Mouse (Mus musculus): ENCODE measurements around the gene Zfp609. TPM values are rescaled to one million over a fixed set of nuclear protein-coding genes. Genes with fewer than 3 reads are reported as not detected.

The Zfp609 gene
- polyA plus RNA-seq, 1 experiment, result 11.1 TPM

DNA sequence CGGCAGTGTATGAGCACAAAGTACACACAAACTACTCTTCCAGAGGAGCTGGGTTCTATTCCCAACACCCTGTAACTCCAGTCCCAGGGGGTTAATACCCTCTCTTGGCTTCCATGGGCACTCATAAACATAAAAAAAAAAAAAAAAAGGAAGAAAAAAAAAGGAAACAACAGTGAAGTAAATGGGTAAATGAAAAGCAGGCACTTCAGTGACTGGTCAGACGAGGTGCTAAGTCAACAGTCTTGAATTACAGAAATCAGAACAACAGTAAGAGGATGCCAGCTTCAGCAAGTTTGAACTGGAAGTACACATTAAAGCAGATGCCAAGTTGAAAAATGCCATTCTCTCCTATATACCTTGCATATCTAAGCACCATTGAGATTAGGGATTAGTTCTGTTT lies 7.1 kb downstream of the Zfp609 start:
- H3K27me3 ChIP-seq (ENCODE audit: control insufficient read depth, insufficient read depth, insufficient read length), result no peaks in the 10 kb centered on the region
- no peak overlapping the region for H3K4me2 ChIP-seq (ENCODE audit: low read depth)
- H3K36me3 ChIP-seq (ENCODE audit: control insufficient read depth, insufficient read depth), result no peaks in the 10 kb centered on the region
- no peak overlapping the region for H3ac ChIP-seq (ENCODE audit: control insufficient read depth, insufficient read length)
- peaks cover 96% of the 10 kb centered on the region for H3K79me2 ChIP-seq (ENCODE audit: control insufficient read depth, insufficient read depth)
- TF ChIP-seq CEBPB (IDR thresholded peaks at IDR 0.05; ENCODE audit: insufficient read depth, poor library complexity, severe bottlenecking), result no peak
- TF ChIP-seq E2F4 (IDR thresholded peaks at IDR 0.05; ENCODE audit: insufficient read depth), result no peak
- H3K4me3 ChIP-seq, result no peak overlapping the region

DNA sequence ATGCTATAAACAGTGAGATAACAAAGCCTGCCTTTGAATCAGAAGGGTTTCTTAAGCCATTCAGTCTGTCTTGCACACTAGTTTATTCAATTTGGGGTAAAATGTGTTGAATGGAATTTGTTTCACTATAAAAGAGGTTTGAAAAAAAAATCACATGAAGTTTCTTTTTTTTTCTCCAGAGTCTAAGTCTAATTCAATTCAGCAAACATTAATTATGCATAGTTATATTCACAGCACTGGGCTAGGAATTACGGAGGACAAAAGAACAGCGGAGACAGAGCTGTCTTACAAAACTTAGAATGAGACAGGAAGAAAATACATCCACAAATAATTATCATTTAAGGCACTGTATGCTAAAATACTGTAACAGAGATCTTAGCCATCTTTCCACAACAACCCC lies 9.0 kb downstream of the Zfp609 start:
- H3K4me2 ChIP-seq (ENCODE audit: low read depth), result no peak overlapping the region
- no peak for TF ChIP-seq TCF3 (IDR thresholded peaks at IDR 0.05; ENCODE audit: insufficient read length, low read depth)
- TF ChIP-seq E2F4 (IDR thresholded peaks at IDR 0.05; ENCODE audit: insufficient read depth), result no peak
- TF ChIP-seq MAX (IDR thresholded peaks at IDR 0.05; ENCODE audit: low read depth), result no peak
- no peak for TF ChIP-seq CEBPB (IDR thresholded peaks at IDR 0.05; ENCODE audit: insufficient read depth, poor library complexity, severe bottlenecking)
- no peak for TF ChIP-seq POLR2A (IDR thresholded peaks at IDR 0.05; ENCODE audit: insufficient read length, low read depth)
- no peak for TF ChIP-seq MYOD1 (IDR thresholded peaks at IDR 0.05; ENCODE audit: control insufficient read depth in 1 of 3, insufficient read length in 2 of 3, low read depth in 2 of 3)
- TF ChIP-seq REST (IDR thresholded peaks at IDR 0.05; ENCODE audit: insufficient read depth, insufficient read length), result no peak
- no peak for TF ChIP-seq MYOG (IDR thresholded peaks at IDR 0.05; ENCODE audit: control insufficient read depth in 1 of 3, insufficient read depth in 1 of 3, insufficient read length in 2 of 3, low read depth in 2 of 3)
- no peak for TF ChIP-seq POLR2AphosphoS2 (IDR thresholded peaks at IDR 0.05; ENCODE audit: insufficient read length, low read depth)
- TF ChIP-seq TCF12 (IDR thresholded peaks at IDR 0.05; ENCODE audit: insufficient read depth, poor library complexity, severe bottlenecking), result no peak
- no peak for TF ChIP-seq USF1 (IDR thresholded peaks at IDR 0.05; ENCODE audit: low read depth)
- TF ChIP-seq SRF (IDR thresholded peaks at IDR 0.05; ENCODE audit: control insufficient read depth, insufficient read length, low read depth), result no peak
- H3ac ChIP-seq (ENCODE audit: control insufficient read depth, insufficient read length), result no peak overlapping the region
- H3K27me3 ChIP-seq (ENCODE audit: control insufficient read depth, insufficient read depth, insufficient read length), result no peaks in the 10 kb centered on the region
- peaks cover 95% of the 10 kb centered on the region for H3K79me2 ChIP-seq (ENCODE audit: control insufficient read depth, insufficient read depth)
- no peaks in the 10 kb centered on the region for H3K36me3 ChIP-seq (ENCODE audit: control insufficient read depth, insufficient read depth)
- H3K4me3 ChIP-seq, result no peak overlapping the region

DNA sequence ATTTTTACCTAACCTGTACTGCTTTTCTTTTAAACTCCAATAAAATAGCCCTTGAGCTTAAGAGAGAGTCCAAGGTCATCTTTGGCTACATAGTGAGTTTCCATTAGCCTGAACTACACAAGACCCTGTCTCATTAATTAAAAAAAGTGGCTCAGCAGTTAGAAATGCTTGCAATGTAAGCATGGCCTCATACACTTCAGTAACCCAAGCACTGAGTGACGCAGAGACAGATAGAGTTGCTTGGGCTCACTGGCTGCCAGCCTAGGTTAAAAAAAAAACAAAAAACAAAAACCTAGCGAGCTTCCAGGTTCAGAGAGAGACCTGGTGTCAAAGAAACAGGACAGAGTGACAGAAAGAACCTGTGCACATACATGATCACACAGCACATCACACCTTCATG lies 14.5 kb downstream of the Zfp609 start:
- H3K27me3 ChIP-seq (ENCODE audit: control insufficient read depth, insufficient read depth, insufficient read length), result no peaks in the 10 kb centered on the region
- no peaks in the 10 kb centered on the region for H3K36me3 ChIP-seq (ENCODE audit: control insufficient read depth, insufficient read depth)
- no peak overlapping the region for H3K4me3 ChIP-seq
- H3ac ChIP-seq (ENCODE audit: control insufficient read depth, insufficient read length), result no peak overlapping the region
- H3K4me2 ChIP-seq (ENCODE audit: low read depth), result peak overlapping the region; percentile 22
- no peak for TF ChIP-seq MAX (IDR thresholded peaks at IDR 0.05; ENCODE audit: low read depth)
- TF ChIP-seq REST (IDR thresholded peaks at IDR 0.05; ENCODE audit: insufficient read depth, insufficient read length), result no peak
- no peak for TF ChIP-seq TCF3 (IDR thresholded peaks at IDR 0.05; ENCODE audit: insufficient read length, low read depth)
- TF ChIP-seq SRF (IDR thresholded peaks at IDR 0.05; ENCODE audit: control insufficient read depth, insufficient read length, low read depth), result no peak
- no peak for TF ChIP-seq MYOG (IDR thresholded peaks at IDR 0.05; ENCODE audit: control insufficient read depth in 1 of 3, insufficient read depth in 1 of 3, insufficient read length in 2 of 3, low read depth in 2 of 3)
- H3K79me2 ChIP-seq (ENCODE audit: control insufficient read depth, insufficient read depth), result peaks cover 93% of the 10 kb centered on the region

DNA sequence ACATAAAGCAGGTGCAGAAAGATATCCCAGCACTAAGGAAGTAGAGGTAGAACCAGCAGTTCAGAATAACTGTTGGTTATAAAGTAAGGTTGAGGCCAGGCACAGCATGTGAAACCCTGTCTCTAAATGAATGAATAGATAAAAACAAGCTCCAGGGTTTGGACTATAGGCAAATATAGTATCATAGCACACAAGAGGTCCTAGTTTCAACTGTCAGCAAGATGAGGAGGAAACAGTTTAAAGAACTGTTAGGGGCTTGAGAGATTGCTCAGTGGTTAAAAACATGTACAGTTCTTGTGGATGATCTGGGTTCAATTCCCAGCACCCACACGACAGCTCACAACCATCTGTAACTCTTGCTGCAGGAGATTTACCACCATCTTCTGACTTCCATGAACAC lies 15.6 kb downstream of the Zfp609 start:
- Histone ChIP-seq H3K27me3 (ENCODE audit: control insufficient read depth, insufficient read depth, insufficient read length) (no peaks in the 10 kb centered on the region), H3K79me2 (ENCODE audit: control insufficient read depth, insufficient read depth) (peaks cover 93% of the 10 kb centered on the region), H3ac (ENCODE audit: control insufficient read depth, insufficient read length) (no peak overlapping the region), H3K4me3 (no peak overlapping the region), H3K4me2 (ENCODE audit: low read depth) (no peak overlapping the region), H3K36me3 (ENCODE audit: control insufficient read depth, insufficient read depth) (no peaks in the 10 kb centered on the region)
- TF ChIP-seq REST (IDR thresholded peaks at IDR 0.05; ENCODE audit: insufficient read depth, insufficient read length) (no peak), TCF12 (IDR thresholded peaks at IDR 0.05; ENCODE audit: insufficient read depth, poor library complexity, severe bottlenecking) (no peak), TCF3 (IDR thresholded peaks at IDR 0.05; ENCODE audit: insufficient read length, low read depth) (no peak), USF1 (IDR thresholded peaks at IDR 0.05; ENCODE audit: low read depth) (no peak), MAX (IDR thresholded peaks at IDR 0.05; ENCODE audit: low read depth) (no peak), POLR2A (IDR thresholded peaks at IDR 0.05; ENCODE audit: insufficient read length, low read depth) (no peak)

DNA sequence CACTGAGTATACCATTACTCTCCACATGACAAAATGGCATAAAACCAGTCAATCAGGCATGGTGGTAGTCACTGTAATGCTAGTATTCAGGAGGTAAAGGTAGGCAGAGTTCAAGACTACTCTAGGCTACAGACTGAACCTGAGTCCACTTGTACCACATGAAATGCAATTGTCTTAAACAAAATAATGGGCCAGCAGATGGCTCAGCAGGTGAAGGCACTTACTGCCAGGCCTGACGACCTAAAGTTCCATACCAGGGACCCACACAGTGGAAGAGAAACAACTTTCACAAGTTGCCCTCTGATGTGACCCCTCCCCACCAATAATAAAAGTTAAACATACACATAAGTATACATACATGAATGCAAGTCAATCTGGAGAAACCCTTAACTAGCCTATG lies 19.5 kb downstream of the Zfp609 start:
- no peaks in the 10 kb centered on the region for H3K27me3 ChIP-seq (ENCODE audit: control insufficient read depth, insufficient read depth, insufficient read length)
- no peak overlapping the region for H3K4me3 ChIP-seq
- H3K36me3 ChIP-seq (ENCODE audit: control insufficient read depth, insufficient read depth), result no peaks in the 10 kb centered on the region
- no peak overlapping the region for H3K4me2 ChIP-seq (ENCODE audit: low read depth)
- H3ac ChIP-seq (ENCODE audit: control insufficient read depth, insufficient read length), result no peak overlapping the region
- TF ChIP-seq MAX (IDR thresholded peaks at IDR 0.05; ENCODE audit: low read depth) (no peak), POLR2A (IDR thresholded peaks at IDR 0.05; ENCODE audit: insufficient read length, low read depth) (no peak), SRF (IDR thresholded peaks at IDR 0.05; ENCODE audit: control insufficient read depth, insufficient read length, low read depth) (no peak)
- peaks cover 75% of the 10 kb centered on the region for H3K79me2 ChIP-seq (ENCODE audit: control insufficient read depth, insufficient read depth)

DNA sequence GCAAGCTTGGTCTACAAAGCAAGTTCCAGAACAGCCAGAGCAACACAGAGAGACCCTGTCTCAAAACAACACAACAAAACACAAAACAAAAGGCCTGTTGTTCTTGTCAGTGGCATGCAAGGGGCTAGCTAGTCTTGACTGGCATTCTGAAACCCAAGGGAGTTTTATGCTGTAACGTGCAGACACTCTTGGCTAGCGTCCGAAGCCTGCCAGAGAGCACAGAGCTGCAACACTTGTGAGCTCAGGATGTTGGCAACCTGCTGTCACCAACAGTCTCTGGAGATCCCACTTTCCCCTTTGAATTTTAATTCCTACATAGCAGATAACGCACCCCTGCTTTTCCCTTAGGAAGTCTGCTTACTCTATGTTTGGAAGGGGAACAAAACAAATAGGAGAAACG lies 20.1 kb downstream of the Zfp609 start:
- Histone ChIP-seq H3ac (ENCODE audit: control insufficient read depth, insufficient read length) (no peak overlapping the region), H3K4me2 (ENCODE audit: low read depth) (no peak overlapping the region), H3K4me3 (no peak overlapping the region), H3K36me3 (ENCODE audit: control insufficient read depth, insufficient read depth) (no peaks in the 10 kb centered on the region), H3K27me3 (ENCODE audit: control insufficient read depth, insufficient read depth, insufficient read length) (no peaks in the 10 kb centered on the region), H3K79me2 (ENCODE audit: control insufficient read depth, insufficient read depth) (peaks cover 74% of the 10 kb centered on the region)
- TF ChIP-seq USF1 (IDR thresholded peaks at IDR 0.05; ENCODE audit: low read depth) (no peak), CEBPB (IDR thresholded peaks at IDR 0.05; ENCODE audit: insufficient read depth, poor library complexity, severe bottlenecking) (no peak), TCF3 (IDR thresholded peaks at IDR 0.05; ENCODE audit: insufficient read length, low read depth) (no peak), POLR2AphosphoS2 (IDR thresholded peaks at IDR 0.05; ENCODE audit: insufficient read length, low read depth) (no peak), MYOD1 (IDR thresholded peaks at IDR 0.05; ENCODE audit: control insufficient read depth in 1 of 3, insufficient read length in 2 of 3, low read depth in 2 of 3) (no peak), SRF (IDR thresholded peaks at IDR 0.05; ENCODE audit: control insufficient read depth, insufficient read length, low read depth) (no peak), E2F4 (IDR thresholded peaks at IDR 0.05; ENCODE audit: insufficient read depth) (no peak), POLR2A (IDR thresholded peaks at IDR 0.05; ENCODE audit: insufficient read length, low read depth) (no peak), REST (IDR thresholded peaks at IDR 0.05; ENCODE audit: insufficient read depth, insufficient read length) (no peak)

Data from myocyte (in vitro differentiated cells).